Mouse (Mus musculus) skeletal muscle tissue, adult 2 months (tissue): Measurements from ENCODE around the gene Irgc1.
"Not testable (repeated sequence)": the region's sequence is repeated elsewhere in the genome, so short reads cannot be mapped to it uniquely, and the experiment has no call there.

Experiments
- DNase-seq: peaks from one replicate; pipeline ENCODE4 v3.0.0-alpha.2; 2012; ENCODE audit warnings: low read depth, low spot score

Irgc1 gene

GRCm38 (mm10) chr7:24451855-24452311, at the start of gene Irgc1:
TSS of gene Irgc1 (minus strand) at chr7:24452297.
- DNase-seq: no peak

- no peak for DNase-seq
These were observed 49.4 kb upstream of the Irgc1 start for GRCm38 (mm10) chr7:24501492-24501891.

GRCm38 (mm10) chr7:24500929-24501328, 48.8 kb upstream of the Irgc1 start:
- no peak for DNase-seq

GRCm38 (mm10) chr7:24499856-24500577, 47.9 kb upstream of the Irgc1 start:
- no peak for DNase-seq

GRCm38 (mm10) chr7:24488303-24488702, 36.2 kb upstream of the Irgc1 start:
- no peak for DNase-seq

- DNase-seq: no peak
These were observed 35.3 kb upstream of the Irgc1 start for GRCm38 (mm10) chr7:24487403-24487802.

GRCm38 (mm10) chr7:24486654-24487130, 34.6 kb upstream of the Irgc1 start:
- no peak for DNase-seq

GRCm38 (mm10) chr7:24485481-24485880, 33.4 kb upstream of the Irgc1 start:
- no peak for DNase-seq

- DNase-seq: not testable (repeated sequence)
These were observed 31.2 kb upstream of the Irgc1 start for GRCm38 (mm10) chr7:24483291-24483690.

GRCm38 (mm10) chr7:24482208-24483020, 30.3 kb upstream of the Irgc1 start:
- no peak for DNase-seq

- DNase-seq: no peak
These were observed 29.5 kb upstream of the Irgc1 start, which contains the start of gene Cadm4 for GRCm38 (mm10) chr7:24481474-24482207. TSS of gene Cadm4 (plus strand) at chr7:24482023.

GRCm38 (mm10) chr7:24480986-24481473, 28.9 kb upstream of the Irgc1 start:
- DNase-seq: no peak

GRCm38 (mm10) chr7:24480121-24480941, 28.2 kb upstream of the Irgc1 start:
- DNase-seq: peak; percentile 80

GRCm38 (mm10) chr7:24479685-24480084, 27.6 kb upstream of the Irgc1 start:
- DNase-seq: no peak

- DNase-seq: no peak
These were observed 26.8 kb upstream of the Irgc1 start for GRCm38 (mm10) chr7:24478911-24479310.

- no peak for DNase-seq
These were observed 24.8 kb upstream of the Irgc1 start for GRCm38 (mm10) chr7:24476856-24477255.

GRCm38 (mm10) chr7:24476338-24476737, 24.2 kb upstream of the Irgc1 start:
- no peak for DNase-seq

- no peak for DNase-seq
These were observed 22.9 kb upstream of the Irgc1 start for GRCm38 (mm10) chr7:24474811-24475506.

- no peak for DNase-seq
These were observed 21.9 kb upstream of the Irgc1 start for GRCm38 (mm10) chr7:24473913-24474529.

- no peak for DNase-seq
These were observed 20.8 kb upstream of the Irgc1 start for GRCm38 (mm10) chr7:24472937-24473336.
